Mouse (Mus musculus): ENCODE measurements at regions not wholly inside any gene's neighbourhood (a gene's known extent, or its start where the extent isn't known, plus 50 kb on each side); places are given as distances from the start of the nearest gene placed in this dataset.
"Not testable (repeated sequence)": the region's sequence is repeated elsewhere in the genome, so short reads cannot be mapped to it uniquely, and the experiment has no call there.

DNA sequence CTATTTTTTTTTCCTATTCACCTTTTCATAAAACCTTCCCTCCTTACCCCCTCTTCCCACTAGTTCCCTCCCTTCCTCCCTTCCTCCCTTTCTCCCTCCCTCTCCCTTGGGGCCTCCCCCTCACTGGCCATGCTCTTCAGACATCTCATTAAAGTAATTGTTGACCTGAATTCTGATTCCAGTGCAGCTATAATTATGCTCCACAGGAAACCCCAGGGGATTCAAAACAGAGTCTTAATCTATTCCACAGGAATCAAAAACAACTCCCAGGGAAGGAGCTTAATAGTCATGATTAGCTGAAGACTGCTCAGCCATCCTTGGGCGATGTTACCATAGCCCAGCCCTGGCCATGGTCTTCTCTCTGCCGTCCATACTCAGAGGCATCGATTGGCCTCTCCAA is 123.7 kb upstream of the Mocs1 start:
- no peak for ATAC-seq (ENCODE audit: low FRiP score, low read depth)
- 80% methylated on average over 3 of the region's 3 CpGs for WGBS

GRCm38 (mm10) chr17:49305116-49305515 is 123.0 kb upstream of the Mocs1 start:
- 78% methylated on average over 6 of the region's 6 CpGs for WGBS
- Histone ChIP-seq H3K4me3 (no peak overlapping the region), H3K36me3 (no peaks in the 10 kb centered on the region), H3K4me2 (replicated peaks) (no peak overlapping the region), H3K27ac (no peak overlapping the region), H3K4me1 (no peaks in the 10 kb centered on the region), H3K27me3 (replicated peaks) (no peaks in the 10 kb centered on the region), H3K9ac (no peak overlapping the region), H3K9me3 (no peaks in the 10 kb centered on the region)
- ATAC-seq (ENCODE audit: low FRiP score, low read depth) = no peak

More for the DNA sequence above, 123.7 kb upstream of the Mocs1 start:
- no peaks in the 10 kb centered on the region for H3K27me3 ChIP-seq (replicated peaks)
- no peak overlapping the region for H3K4me3 ChIP-seq
- no peak overlapping the region for H3K4me2 ChIP-seq (replicated peaks)
- no peaks in the 10 kb centered on the region for H3K9me3 ChIP-seq
- H3K9ac ChIP-seq = no peak overlapping the region
- no peaks in the 10 kb centered on the region for H3K36me3 ChIP-seq
- no peak overlapping the region for H3K27ac ChIP-seq
- no peaks in the 10 kb centered on the region for H3K4me1 ChIP-seq

- no peak overlapping the region for H3K4me3 ChIP-seq
- H3K27me3 ChIP-seq (replicated peaks) = no peaks in the 10 kb centered on the region
- peak overlapping the region; percentile 45 for H3K4me2 ChIP-seq (replicated peaks)
- no peaks in the 10 kb centered on the region for H3K36me3 ChIP-seq
- H3K9me3 ChIP-seq = no peaks in the 10 kb centered on the region
- ATAC-seq (ENCODE audit: low FRiP score, low read depth) = peak; percentile 91
- H3K27ac ChIP-seq = no peak overlapping the region
- H3K4me1 ChIP-seq = no peaks in the 10 kb centered on the region
- 29% methylated on average over 5 of the region's 5 CpGs for WGBS
- no peak overlapping the region for H3K9ac ChIP-seq
Observed at GRCm38 (mm10) chr17:49309079-49309478, 119.1 kb upstream of the Mocs1 start.

- ATAC-seq (ENCODE audit: low FRiP score, low read depth) = no peak
Observed at GRCm38 (mm10) chr17:49314196-49314595, 114.0 kb upstream of the Mocs1 start.

GRCm38 (mm10) chr17:49327524-49327923 is 100.6 kb upstream of the Mocs1 start:
- Histone ChIP-seq H3K27me3 (replicated peaks) (no peaks in the 10 kb centered on the region), H3K4me1 (no peaks in the 10 kb centered on the region), H3K9ac (no peak overlapping the region), H3K9me3 (no peaks in the 10 kb centered on the region), H3K4me2 (replicated peaks) (no peak overlapping the region), H3K27ac (no peak overlapping the region), H3K36me3 (no peaks in the 10 kb centered on the region), H3K4me3 (no peak overlapping the region)
- ATAC-seq (ENCODE audit: low FRiP score, low read depth) = no peak
- 70% methylated on average over 4 of the region's 4 CpGs for WGBS

More at GRCm38 (mm10) chr17:49314196-49314595, 114.0 kb upstream of the Mocs1 start:
- H3K36me3 ChIP-seq = no peaks in the 10 kb centered on the region
- H3K9ac ChIP-seq = no peak overlapping the region
- 83% methylated on average over 2 of the region's 2 CpGs for WGBS
- H3K4me1 ChIP-seq = no peaks in the 10 kb centered on the region
- no peak overlapping the region for H3K4me2 ChIP-seq (replicated peaks)
- H3K4me3 ChIP-seq = no peak overlapping the region
- no peaks in the 10 kb centered on the region for H3K9me3 ChIP-seq
- H3K27ac ChIP-seq = no peak overlapping the region
- H3K27me3 ChIP-seq (replicated peaks) = no peaks in the 10 kb centered on the region

DNA sequence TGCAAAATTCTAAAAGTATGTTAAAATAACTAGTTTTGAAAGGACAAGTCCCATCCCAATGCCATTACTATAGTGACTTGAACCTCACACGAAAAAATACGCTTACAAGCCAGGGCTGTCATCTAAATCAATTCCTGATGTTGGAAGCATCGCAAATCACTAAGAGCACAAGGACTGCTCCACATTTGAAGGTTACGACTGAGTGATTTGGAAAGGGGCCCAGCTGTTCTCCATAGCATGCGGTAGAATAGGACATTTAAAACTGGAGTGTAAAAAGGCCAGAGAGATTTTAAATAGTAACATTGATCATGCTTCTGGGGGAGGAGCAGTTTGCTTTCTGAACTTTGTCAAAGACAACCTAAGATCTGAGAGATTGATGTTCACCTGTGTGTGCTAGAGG is 92.8 kb upstream of the Mocs1 start:
- 62% methylated on average over 5 of the region's 5 CpGs for WGBS

GRCm38 (mm10) chr17:49337881-49338280 is 90.3 kb upstream of the Mocs1 start:
- no peak for ATAC-seq (ENCODE audit: low FRiP score, low read depth)
- WGBS = 97% methylated on average over 5 of the region's 5 CpGs
- H3K36me3 ChIP-seq = no peaks in the 10 kb centered on the region
- H3K9ac ChIP-seq = no peak overlapping the region
- H3K4me3 ChIP-seq = no peak overlapping the region
- no peaks in the 10 kb centered on the region for H3K27me3 ChIP-seq (replicated peaks)
- no peaks in the 10 kb centered on the region for H3K4me1 ChIP-seq
- no peak overlapping the region for H3K4me2 ChIP-seq (replicated peaks)
- H3K9me3 ChIP-seq = peaks cover 5% of the 10 kb centered on the region; the same call in 1 of the 2 replicates
- no peak overlapping the region for H3K27ac ChIP-seq

More for the DNA sequence above, 92.8 kb upstream of the Mocs1 start:
- H3K36me3 ChIP-seq = no peaks in the 10 kb centered on the region
- no peak overlapping the region for H3K27ac ChIP-seq
- no peak overlapping the region for H3K4me2 ChIP-seq (replicated peaks)
- no peak for ATAC-seq (ENCODE audit: low FRiP score, low read depth)
- H3K9me3 ChIP-seq = peaks cover 1% of the 10 kb centered on the region; the same call in 1 of the 2 replicates
- no peak overlapping the region for H3K9ac ChIP-seq
- no peaks in the 10 kb centered on the region for H3K27me3 ChIP-seq (replicated peaks)
- no peak overlapping the region for H3K4me3 ChIP-seq
- H3K4me1 ChIP-seq = no peaks in the 10 kb centered on the region

DNA sequence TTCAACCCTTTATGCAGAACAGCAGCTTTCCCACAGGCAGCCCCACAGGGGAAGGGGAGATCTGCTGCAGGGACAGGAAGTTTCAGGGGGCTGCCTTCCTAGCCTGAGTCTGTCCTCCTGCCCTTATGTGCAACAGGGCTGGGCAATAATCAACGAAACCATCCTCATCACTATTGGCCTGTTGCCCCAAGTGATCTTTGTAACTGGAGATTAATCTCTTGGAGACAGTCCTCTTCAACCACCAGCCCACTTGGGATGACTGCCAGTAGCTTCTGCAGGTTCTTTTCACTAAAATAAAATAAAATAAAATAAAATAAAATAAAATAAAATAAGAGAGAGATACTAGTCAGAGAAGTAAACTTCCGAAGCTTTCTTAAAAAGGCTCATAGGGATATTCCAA is 85.5 kb upstream of the Mocs1 start:
- no peak overlapping the region for H3K27ac ChIP-seq
- no peak for ATAC-seq (ENCODE audit: low FRiP score, low read depth)
- H3K4me2 ChIP-seq (replicated peaks) = no peak overlapping the region
- H3K4me1 ChIP-seq = no peaks in the 10 kb centered on the region
- WGBS = 84% methylated on average over 2 of the region's 2 CpGs
- H3K9ac ChIP-seq = no peak overlapping the region
- H3K27me3 ChIP-seq (replicated peaks) = no peaks in the 10 kb centered on the region
- H3K36me3 ChIP-seq = no peaks in the 10 kb centered on the region
- H3K4me3 ChIP-seq = no peak overlapping the region
- peaks cover 5% of the 10 kb centered on the region; the same call in 1 of the 2 replicates for H3K9me3 ChIP-seq

DNA sequence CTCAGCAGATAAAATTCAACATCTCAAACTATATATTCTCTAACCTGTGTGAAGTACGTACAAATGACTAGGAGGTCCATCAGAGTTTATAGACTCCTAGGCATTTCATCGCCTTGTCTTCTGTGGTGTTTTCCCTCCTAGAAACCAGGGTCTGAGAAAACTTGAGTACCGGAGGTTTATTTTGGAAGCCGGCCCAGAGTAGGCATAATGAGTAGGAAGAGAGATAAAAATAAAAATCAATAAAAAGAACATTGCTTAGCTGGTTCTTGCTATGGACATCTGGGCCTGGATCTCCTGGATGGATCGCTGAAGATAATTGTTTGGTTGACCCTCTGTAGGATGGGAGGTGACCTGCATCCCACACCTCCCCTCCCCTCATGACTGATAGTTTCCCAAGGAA is 81.5 kb upstream of the Mocs1 start:
- no peaks in the 10 kb centered on the region for H3K4me1 ChIP-seq
- H3K27ac ChIP-seq = no peak overlapping the region
- no peak overlapping the region for H3K4me3 ChIP-seq
- 90% methylated on average over 5 of the region's 5 CpGs for WGBS
- no peaks in the 10 kb centered on the region for H3K9me3 ChIP-seq
- H3K9ac ChIP-seq = no peak overlapping the region
- H3K27me3 ChIP-seq (replicated peaks) = no peaks in the 10 kb centered on the region
- no peak overlapping the region for H3K4me2 ChIP-seq (replicated peaks)
- ATAC-seq (ENCODE audit: low FRiP score, low read depth) = no peak
- no peaks in the 10 kb centered on the region for H3K36me3 ChIP-seq

DNA sequence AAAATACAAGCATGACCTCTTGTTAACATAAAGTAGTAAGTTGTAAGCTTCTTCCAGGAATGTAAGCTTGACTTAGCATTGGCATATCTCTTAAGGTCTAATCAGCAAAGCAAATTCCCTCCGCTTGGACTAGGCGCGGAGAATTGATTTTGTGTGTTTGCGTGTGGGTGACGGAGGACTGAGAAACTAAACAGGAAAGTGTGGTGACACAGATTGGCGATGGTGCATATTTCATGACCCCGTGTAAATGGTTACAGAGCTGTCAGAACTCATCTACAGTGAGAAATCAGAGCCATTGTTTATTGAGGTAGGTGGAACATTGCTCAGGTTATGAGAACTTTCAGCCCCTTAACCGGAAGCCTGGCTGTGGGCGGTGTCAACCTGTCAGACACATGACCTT is 78.8 kb upstream of the Mocs1 start:
- Histone ChIP-seq H3K4me3 (no peak overlapping the region), H3K4me2 (replicated peaks) (no peak overlapping the region), H3K9ac (no peak overlapping the region), H3K9me3 (no peaks in the 10 kb centered on the region), H3K27ac (no peak overlapping the region), H3K4me1 (no peaks in the 10 kb centered on the region), H3K27me3 (replicated peaks) (no peaks in the 10 kb centered on the region), H3K36me3 (no peaks in the 10 kb centered on the region)
- 66% methylated on average over 9 of the region's 9 CpGs for WGBS
- no peak for ATAC-seq (ENCODE audit: low FRiP score, low read depth)

DNA sequence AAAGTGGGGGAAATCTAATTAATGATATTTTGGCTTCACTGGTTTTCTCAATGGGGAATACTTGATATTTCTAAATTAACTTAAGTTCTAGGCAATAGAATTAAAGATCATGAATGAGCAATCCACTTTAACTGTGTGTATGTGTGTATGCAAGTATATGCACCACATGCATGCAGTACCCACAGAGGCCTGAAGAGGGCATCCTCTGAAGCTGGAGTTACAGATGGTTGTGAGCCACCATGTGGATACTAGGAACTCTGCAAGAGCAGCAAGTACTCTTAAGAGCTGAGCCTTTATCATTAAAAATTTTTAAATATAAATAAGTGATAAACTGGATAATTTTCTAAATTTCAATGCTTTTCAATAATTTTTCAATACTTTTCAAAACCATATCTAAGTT is 69.0 kb upstream of the Mocs1 start:
- H3K4me3 ChIP-seq = no peak overlapping the region
- no peaks in the 10 kb centered on the region for H3K4me1 ChIP-seq
- H3K36me3 ChIP-seq = no peaks in the 10 kb centered on the region
- no peak overlapping the region for H3K4me2 ChIP-seq (replicated peaks)
- H3K9me3 ChIP-seq = no peaks in the 10 kb centered on the region
- no peak for ATAC-seq (ENCODE audit: low FRiP score, low read depth)
- no peak overlapping the region for H3K9ac ChIP-seq
- no peak overlapping the region for H3K27ac ChIP-seq
- H3K27me3 ChIP-seq (replicated peaks) = no peaks in the 10 kb centered on the region

DNA sequence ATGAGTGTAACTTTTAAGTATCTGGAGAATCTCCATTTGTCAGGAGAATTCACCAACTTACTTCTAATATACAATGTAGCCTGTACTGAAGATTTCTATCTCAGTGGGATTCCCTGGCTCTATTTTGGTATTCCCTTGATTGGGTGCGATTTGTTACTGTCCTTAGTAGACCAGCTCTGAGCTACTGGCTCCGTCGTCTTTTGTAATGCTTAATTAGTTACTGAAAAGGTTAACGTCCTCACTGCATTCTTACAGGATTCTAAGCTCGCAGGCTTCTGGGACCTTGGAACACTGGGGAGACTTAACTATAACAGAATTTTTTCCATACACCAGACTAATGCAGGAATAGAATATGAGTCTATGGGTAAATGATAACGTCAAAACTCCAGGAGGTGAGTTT is 67.9 kb upstream of the Mocs1 start:
- not testable (repeated sequence) for H3K9ac ChIP-seq; H3K4me3 ChIP-seq; H3K27ac ChIP-seq; H3K4me1 ChIP-seq; H3K9me3 ChIP-seq; ATAC-seq (ENCODE audit: low FRiP score, low read depth); H3K4me2 ChIP-seq (replicated peaks); H3K36me3 ChIP-seq; H3K27me3 ChIP-seq (replicated peaks)
- WGBS = 30% methylated on average over 6 of the region's 6 CpGs

DNA sequence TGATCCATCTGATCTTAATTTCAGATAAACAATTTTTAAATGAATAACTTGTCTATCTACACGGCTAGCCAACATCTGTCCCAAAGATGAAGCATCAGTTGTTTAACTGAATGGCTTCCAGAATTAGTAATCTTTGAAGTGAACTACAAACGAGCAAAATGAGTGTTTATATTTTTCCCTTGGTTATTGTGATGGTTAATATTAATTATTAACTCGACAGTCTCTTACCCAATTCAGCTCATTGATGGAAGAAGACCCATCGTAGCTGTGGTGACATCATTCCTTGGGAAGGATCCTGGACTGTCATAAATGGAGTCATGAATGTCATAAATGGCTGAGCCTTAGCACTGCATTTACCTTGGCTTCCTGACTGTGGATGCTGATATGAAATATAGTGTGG is 60.4 kb upstream of the Mocs1 start:
- Histone ChIP-seq H3K4me2 (replicated peaks) (no peak overlapping the region), H3K9me3 (no peaks in the 10 kb centered on the region), H3K36me3 (no peaks in the 10 kb centered on the region), H3K4me3 (no peak overlapping the region), H3K27ac (no peak overlapping the region), H3K9ac (no peak overlapping the region), H3K4me1 (no peaks in the 10 kb centered on the region), H3K27me3 (replicated peaks) (no peaks in the 10 kb centered on the region)
- no peak for ATAC-seq (ENCODE audit: low FRiP score, low read depth)
- 81% methylated on average over 4 of the region's 4 CpGs for WGBS
